Mouse (Mus musculus): ENCODE data around the gene Pld5. TPM values are rescaled to one million over a fixed set of nuclear protein-coding genes. Genes with fewer than 3 reads are reported as not detected.

The Pld5 gene
- polyA plus RNA-seq, 2 experiments = 0.01 TPM; not detected in 1

GRCm38 (mm10) chr1:176248717-176249030 lies 26.4 kb downstream of the Pld5 start:
- Histone ChIP-seq H3K4me3 (ENCODE audit: insufficient read depth in 1 of 2, low read depth in 2 of 2, low read length in 2 of 2) (no peak overlapping the region), H3K9ac (replicated peaks) (no peak overlapping the region), H3K9me3 (ENCODE audit: control insufficient read depth, low read length) (no peaks in the 10 kb centered on the region), H3K36me3 (replicated peaks; ENCODE audit: control insufficient read depth, insufficient read depth, low read depth) (no peaks in the 10 kb centered on the region), H3K27ac (no peak overlapping the region), H3K4me2 (ENCODE audit: low read depth) (no peak overlapping the region), H3K27me3 (ENCODE audit: control insufficient read depth, insufficient read depth, low read length) (no peaks in the 10 kb centered on the region), H3K4me1 (replicated peaks; ENCODE audit: control insufficient read depth in 2 of 2, insufficient read depth in 2 of 2, low read length in 1 of 2) (no peaks in the 10 kb centered on the region)
- no peak for ATAC-seq (ENCODE audit: insufficient read depth)
- no peak for DNase-seq (ENCODE audit: low read depth in 3 of 3, low spot score in 3 of 3)
- no peak for TF ChIP-seq CTCF (IDR thresholded peaks at IDR 0.05; ENCODE audit: low read depth)
- no peak for TF ChIP-seq EP300 (IDR thresholded peaks at IDR 0.05; ENCODE audit: low read depth)
- WGBS (ENCODE audit: insufficient replicate concordance) = 59% methylated on average over 5 of the region's 5 CpGs

GRCm38 (mm10) chr1:176247885-176248716 lies 27.0 kb downstream of the Pld5 start:
- WGBS (ENCODE audit: insufficient replicate concordance) = 72% methylated on average over 9 of the region's 9 CpGs
- Histone ChIP-seq H3K36me3 (replicated peaks; ENCODE audit: control insufficient read depth, insufficient read depth, low read depth) (no peaks in the 10 kb centered on the region), H3K27me3 (ENCODE audit: control insufficient read depth, insufficient read depth, low read length) (no peaks in the 10 kb centered on the region), H3K9ac (replicated peaks) (no peak overlapping the region), H3K4me1 (replicated peaks; ENCODE audit: control insufficient read depth in 2 of 2, insufficient read depth in 2 of 2, low read length in 1 of 2) (no peaks in the 10 kb centered on the region), H3K27ac (no peak overlapping the region), H3K4me2 (ENCODE audit: low read depth) (no peak overlapping the region), H3K4me3 (ENCODE audit: insufficient read depth in 1 of 2, low read depth in 2 of 2, low read length in 2 of 2) (no peak overlapping the region), H3K9me3 (ENCODE audit: control insufficient read depth, low read length) (no peaks in the 10 kb centered on the region)
- no peak for ATAC-seq (ENCODE audit: insufficient read depth)
- no peak for DNase-seq (ENCODE audit: low read depth in 3 of 3, low spot score in 3 of 3)
- TF ChIP-seq EP300 (IDR thresholded peaks at IDR 0.05; ENCODE audit: low read depth) (no peak), CTCF (IDR thresholded peaks at IDR 0.05; ENCODE audit: low read depth) (no peak)

GRCm38 (mm10) chr1:176239199-176239598 lies 35.9 kb downstream of the Pld5 start:
- TF ChIP-seq EP300 (IDR thresholded peaks at IDR 0.05; ENCODE audit: low read depth) (no peak), CTCF (IDR thresholded peaks at IDR 0.05; ENCODE audit: low read depth) (no peak)
- no peaks in the 10 kb centered on the region for H3K36me3 ChIP-seq (replicated peaks; ENCODE audit: control insufficient read depth, insufficient read depth, low read depth)
- no peaks in the 10 kb centered on the region for H3K9me3 ChIP-seq (ENCODE audit: control insufficient read depth, low read length)
- WGBS (ENCODE audit: insufficient replicate concordance) = 53% methylated on average over 2 of the region's 2 CpGs
- no peak overlapping the region for H3K27ac ChIP-seq
- no peaks in the 10 kb centered on the region for H3K4me1 ChIP-seq (replicated peaks; ENCODE audit: control insufficient read depth in 2 of 2, insufficient read depth in 2 of 2, low read length in 1 of 2)
- H3K4me2 ChIP-seq (ENCODE audit: low read depth) = no peak overlapping the region
- H3K9ac ChIP-seq (replicated peaks) = no peak overlapping the region
- DNase-seq (ENCODE audit: low read depth in 3 of 3, low spot score in 3 of 3) = no peak
- no peak overlapping the region for H3K4me3 ChIP-seq (ENCODE audit: insufficient read depth in 1 of 2, low read depth in 2 of 2, low read length in 2 of 2)
- no peak for ATAC-seq (ENCODE audit: insufficient read depth)
- no peaks in the 10 kb centered on the region for H3K27me3 ChIP-seq (ENCODE audit: control insufficient read depth, insufficient read depth, low read length)

- H3K27me3 ChIP-seq (ENCODE audit: control insufficient read depth, insufficient read depth, low read length) = no peaks in the 10 kb centered on the region
- H3K9ac ChIP-seq (replicated peaks) = no peak overlapping the region
- whole genome bisulfite sequencing (ENCODE audit: insufficient replicate concordance) = 34% methylated on average over 10 of the region's 10 CpGs
- DNase-seq (ENCODE audit: low read depth in 3 of 3, low spot score in 3 of 3) (no peak), ATAC-seq (ENCODE audit: insufficient read depth) (no peak)
- no peak overlapping the region for H3K4me3 ChIP-seq (ENCODE audit: insufficient read depth in 1 of 2, low read depth in 2 of 2, low read length in 2 of 2)
- no peaks in the 10 kb centered on the region for H3K9me3 ChIP-seq (ENCODE audit: control insufficient read depth, low read length)
- no peak for TF ChIP-seq CTCF (IDR thresholded peaks at IDR 0.05; ENCODE audit: low read depth)
- TF ChIP-seq EP300 (IDR thresholded peaks at IDR 0.05; ENCODE audit: low read depth) = no peak
- H3K4me1 ChIP-seq (replicated peaks; ENCODE audit: control insufficient read depth in 2 of 2, insufficient read depth in 2 of 2, low read length in 1 of 2) = no peaks in the 10 kb centered on the region
- no peak overlapping the region for H3K27ac ChIP-seq
- H3K36me3 ChIP-seq (replicated peaks; ENCODE audit: control insufficient read depth, insufficient read depth, low read depth) = no peaks in the 10 kb centered on the region
- H3K4me2 ChIP-seq (ENCODE audit: low read depth) = no peak overlapping the region
These were observed 51.3 kb downstream of the Pld5 start for GRCm38 (mm10) chr1:176223794-176224193.

GRCm38 (mm10) chr1:176223196-176223595 lies 51.9 kb downstream of the Pld5 start:
- DNase-seq (ENCODE audit: low read depth in 3 of 3, low spot score in 3 of 3) = no peak
- ATAC-seq (ENCODE audit: insufficient read depth) = no peak
- WGBS (ENCODE audit: insufficient replicate concordance) = 8% methylated on average over 12 of the region's 12 CpGs

More at GRCm38 (mm10) chr1:176223196-176223595, 51.9 kb downstream of the Pld5 start:
- Histone ChIP-seq H3K27ac (no peak overlapping the region), H3K4me3 (ENCODE audit: insufficient read depth in 1 of 2, low read depth in 2 of 2, low read length in 2 of 2) (no peak overlapping the region), H3K4me1 (replicated peaks; ENCODE audit: control insufficient read depth in 2 of 2, insufficient read depth in 2 of 2, low read length in 1 of 2) (no peaks in the 10 kb centered on the region), H3K36me3 (replicated peaks; ENCODE audit: control insufficient read depth, insufficient read depth, low read depth) (no peaks in the 10 kb centered on the region), H3K9me3 (ENCODE audit: control insufficient read depth, low read length) (no peaks in the 10 kb centered on the region), H3K9ac (replicated peaks) (no peak overlapping the region), H3K27me3 (ENCODE audit: control insufficient read depth, insufficient read depth, low read length) (no peaks in the 10 kb centered on the region), H3K4me2 (ENCODE audit: low read depth) (no peak overlapping the region)
- TF ChIP-seq EP300 (IDR thresholded peaks at IDR 0.05; ENCODE audit: low read depth) = no peak
- TF ChIP-seq CTCF (IDR thresholded peaks at IDR 0.05; ENCODE audit: low read depth) = peak; percentile 78
